Mouse (Mus musculus) hindbrain, embryonic 16.5 days (tissue): ENCODE data around the gene Slc17a1. TPM values are rescaled to one million over a fixed set of nuclear protein-coding genes. Genes with fewer than 3 reads are reported as not detected.

Experiments used
- ATAC-seq: fragments of 200-750 bp; cut with Nextera tagmentation; 2 replicates; pipeline ENCODE4 v1.8.0; 2017; ENCODE audit warnings: moderate TSS enrichment, moderate library complexity
- H3K27ac ChIP-seq: fragments of 300-500 bp; sonication (generic); 2 replicates; pipeline ENCODE4 v1.5.1; 2014; ENCODE audit warnings: low read depth, mild to moderate bottlenecking, control low read depth, low read length, moderate library complexity
- H3K27me3 ChIP-seq: fragments of 300-500 bp; sonication (generic); replicated peaks from 2 replicates; pipeline ENCODE4 v1.6.1; 2014; ENCODE audit warnings: low read length; ENCODE audit not compliant: control insufficient read depth, insufficient read depth
- H3K36me3 ChIP-seq: fragments of 300-500 bp; sonication (generic); 2 replicates; pipeline ENCODE4 v1.6.1; 2014; ENCODE audit warnings: mild to moderate bottlenecking, low read length, moderate library complexity, mixed read lengths; ENCODE audit not compliant: control insufficient read depth, insufficient read depth
- H3K4me1 ChIP-seq: fragments of 300-500 bp; sonication (generic); 2 replicates; pipeline ENCODE4 v1.6.1; 2014; ENCODE audit warnings: low read depth, low read length; ENCODE audit not compliant: control insufficient read depth, insufficient read depth
- H3K4me2 ChIP-seq: fragments of 300-500 bp; sonication (generic); 2 replicates; pipeline ENCODE4 v1.6.1; 2014; ENCODE audit warnings: mild to moderate bottlenecking, low read length, control low read depth, moderate library complexity
- H3K4me3 ChIP-seq: fragments of 300-500 bp; sonication (generic); 2 replicates; pipeline ENCODE4 v1.5.1; 2014; ENCODE audit warnings: mild to moderate bottlenecking, low read length, control low read depth, moderate library complexity
- H3K9ac ChIP-seq: fragments of 300-500 bp; sonication (generic); 2 replicates; pipeline ENCODE4 v1.6.1; 2014; ENCODE audit warnings: low read depth, mild to moderate bottlenecking, control low read depth, low read length, moderate library complexity
- H3K9me3 ChIP-seq: fragments of 300-500 bp; sonication (generic); 2 replicates; pipeline ENCODE4 v1.6.1; 2014; ENCODE audit warnings: mild to moderate bottlenecking, low read length, moderate library complexity; ENCODE audit not compliant: control insufficient read depth
- WGBS: fragments of 180-500 bp; shearing (Covaris S2); extraction: QIAGEN DNeasy Blood & Tissue Kit; methylation state at CpG from one replicate; pipeline ENCODE4 v1.1.7; 2014; 5-methylcytosine and 5-hydroxymethylcytosine counted together
- polyA plus RNA-seq: library from polyadenylated mRNA; unstranded; fragments of >200 nt; fragmentation: Nextera tagmentation; extraction: Ambion mirVana; gene quantifications from 2 replicates; pipeline ENCODE4 v1.2.1, GENCODE M21; 2015

The Slc17a1 gene
- polyA plus RNA-seq, result not detected in 2 replicates

GRCm38 (mm10) chr13:23867405-23867804 lies at the start of gene Slc17a1:
TSS of gene Slc17a1 (plus strand) at chr13:23867750.
- WGBS, result 82% methylated on average over 7 of the region's 7 CpGs
- Histone ChIP-seq H3K9ac (no peak within 1 kb of the TSS), H3K4me3 (no peak within 1 kb of the TSS), H3K27ac (no peak within 1 kb of the TSS), H3K4me1 (no peaks in the 10 kb centered on the region), H3K9me3 (no peaks in the 10 kb centered on the region), H3K36me3 (no peaks in the 10 kb centered on the region), H3K27me3 (no peaks in the 10 kb centered on the region), H3K4me2 (no peak within 1 kb of the TSS)
- no peak for ATAC-seq

GRCm38 (mm10) chr13:23820179-23820940 lies 47.2 kb upstream of the Slc17a1 start:
- Histone ChIP-seq H3K27ac (no peak overlapping the region), H3K4me1 (no peaks in the 10 kb centered on the region), H3K9me3 (no peaks in the 10 kb centered on the region), H3K27me3 (no peaks in the 10 kb centered on the region), H3K9ac (no peak overlapping the region), H3K4me2 (no peak overlapping the region), H3K4me3 (no peak overlapping the region), H3K36me3 (no peaks in the 10 kb centered on the region)
- no peak for ATAC-seq
- 78% methylated on average over 4 of the region's 4 CpGs for WGBS

GRCm38 (mm10) chr13:23822213-23822612 lies 45.3 kb upstream of the Slc17a1 start:
- 88% methylated on average over 3 of the region's 3 CpGs for WGBS
- H3K4me1 ChIP-seq, result no peaks in the 10 kb centered on the region
- ATAC-seq, result no peak
- H3K27me3 ChIP-seq, result no peaks in the 10 kb centered on the region
- H3K9me3 ChIP-seq, result no peaks in the 10 kb centered on the region
- no peak overlapping the region for H3K4me2 ChIP-seq
- H3K36me3 ChIP-seq, result no peaks in the 10 kb centered on the region
- no peak overlapping the region for H3K9ac ChIP-seq
- no peak overlapping the region for H3K4me3 ChIP-seq
- H3K27ac ChIP-seq, result no peak overlapping the region

- H3K36me3 ChIP-seq, result no peaks in the 10 kb centered on the region
- ATAC-seq, result no peak
- H3K4me1 ChIP-seq, result no peaks in the 10 kb centered on the region
- no peak overlapping the region for H3K9ac ChIP-seq
- no peak overlapping the region for H3K4me3 ChIP-seq
- WGBS, result 77% methylated on average over 3 of the region's 3 CpGs
- no peak overlapping the region for H3K27ac ChIP-seq
- H3K27me3 ChIP-seq, result no peaks in the 10 kb centered on the region
- no peaks in the 10 kb centered on the region for H3K9me3 ChIP-seq
- no peak overlapping the region for H3K4me2 ChIP-seq
These were observed 40.9 kb upstream of the Slc17a1 start for GRCm38 (mm10) chr13:23826606-23827005.

GRCm38 (mm10) chr13:23833053-23833452 lies 34.5 kb upstream of the Slc17a1 start:
- H3K4me3 ChIP-seq, result no peak overlapping the region
- WGBS, result 14% methylated on average over 6 of the region's 6 CpGs
- no peak overlapping the region for H3K4me2 ChIP-seq
- H3K36me3 ChIP-seq, result no peaks in the 10 kb centered on the region
- peak; percentile 45; the same call in 1 of the 2 replicates for ATAC-seq
- no peaks in the 10 kb centered on the region for H3K4me1 ChIP-seq
- no peak overlapping the region for H3K27ac ChIP-seq
- no peaks in the 10 kb centered on the region for H3K9me3 ChIP-seq
- no peaks in the 10 kb centered on the region for H3K27me3 ChIP-seq
- no peak overlapping the region for H3K9ac ChIP-seq

GRCm38 (mm10) chr13:23834836-23835235 lies 32.7 kb upstream of the Slc17a1 start:
- Histone ChIP-seq H3K36me3 (no peaks in the 10 kb centered on the region), H3K4me2 (no peak overlapping the region), H3K4me1 (no peaks in the 10 kb centered on the region), H3K9ac (no peak overlapping the region), H3K9me3 (no peaks in the 10 kb centered on the region), H3K27me3 (no peaks in the 10 kb centered on the region), H3K4me3 (no peak overlapping the region), H3K27ac (no peak overlapping the region)
- WGBS, result 88% methylated on average over 5 of the region's 5 CpGs
- no peak for ATAC-seq

GRCm38 (mm10) chr13:23836630-23837029 lies 30.9 kb upstream of the Slc17a1 start:
- no peak overlapping the region for H3K9ac ChIP-seq
- H3K27ac ChIP-seq, result no peak overlapping the region
- H3K4me1 ChIP-seq, result no peaks in the 10 kb centered on the region
- H3K9me3 ChIP-seq, result no peaks in the 10 kb centered on the region
- H3K4me2 ChIP-seq, result no peak overlapping the region
- 97% methylated on average over 5 of the region's 5 CpGs for WGBS
- no peaks in the 10 kb centered on the region for H3K27me3 ChIP-seq
- H3K36me3 ChIP-seq, result no peaks in the 10 kb centered on the region
- no peak for ATAC-seq
- H3K4me3 ChIP-seq, result no peak overlapping the region

- no peaks in the 10 kb centered on the region for H3K4me1 ChIP-seq
- H3K36me3 ChIP-seq, result no peaks in the 10 kb centered on the region
- no peak for ATAC-seq
- no peak within 1 kb of the TSS for H3K27ac ChIP-seq
- H3K9ac ChIP-seq, result no peak within 1 kb of the TSS
- no peaks in the 10 kb centered on the region for H3K9me3 ChIP-seq
- H3K4me3 ChIP-seq, result no peak within 1 kb of the TSS
- no peaks in the 10 kb centered on the region for H3K27me3 ChIP-seq
- WGBS, result 72% methylated on average over 2 of the region's 2 CpGs
- H3K4me2 ChIP-seq, result no peak within 1 kb of the TSS
These were observed 28.2 kb upstream of the Slc17a1 start, which contains the start of gene Slc17a3 for GRCm38 (mm10) chr13:23839308-23839707. TSS of gene Slc17a3 (plus strand) at chr13:23839434.

GRCm38 (mm10) chr13:23845851-23846250 lies 21.7 kb upstream of the Slc17a1 start:
- H3K27ac ChIP-seq, result no peak overlapping the region
- no peak for ATAC-seq
- H3K27me3 ChIP-seq, result no peaks in the 10 kb centered on the region
- no peak overlapping the region for H3K4me3 ChIP-seq
- H3K4me1 ChIP-seq, result no peaks in the 10 kb centered on the region
- WGBS, result 85% methylated on average over 4 of the region's 4 CpGs
- no peak overlapping the region for H3K4me2 ChIP-seq
- H3K9me3 ChIP-seq, result no peaks in the 10 kb centered on the region
- no peak overlapping the region for H3K9ac ChIP-seq
- H3K36me3 ChIP-seq, result no peaks in the 10 kb centered on the region
